Mouse (Mus musculus) small intestine, adult 2 months (tissue): ENCODE results near the gene Prickle2. TPM values are rescaled to one million over a fixed set of nuclear protein-coding genes. Genes with fewer than 3 reads are reported as not detected.
A peak's percentile ranks its signal among the peaks of the same experiment; 100 is the strongest.

ENCODE experiments used
- H3K27ac ChIP-seq: fragments of 200-500 bp; 2 replicates; pipeline ENCODE4 v1.5.1; 2012; ENCODE audit warnings: low read depth, low read length, control low read depth, inconsistent platforms; ENCODE audit not compliant: insufficient read depth
- H3K27me3 ChIP-seq: fragments of 200-500 bp; 2 replicates; pipeline ENCODE4 v1.6.1; 2012; ENCODE audit warnings: mild to moderate bottlenecking, moderate library complexity, low read length, inconsistent platforms; ENCODE audit not compliant: control insufficient read depth, insufficient read depth
- H3K36me3 ChIP-seq: fragments of 200-500 bp; 2 replicates; pipeline ENCODE4 v1.6.1; 2012; ENCODE audit warnings: mild to moderate bottlenecking, low read length, control low read depth, inconsistent platforms; ENCODE audit not compliant: control insufficient read depth, insufficient read depth
- H3K4me1 ChIP-seq: fragments of 200-500 bp; 2 replicates; pipeline ENCODE4 v1.6.1; 2012; ENCODE audit warnings: low read length, inconsistent platforms, mixed read lengths; ENCODE audit not compliant: control insufficient read depth, insufficient read depth, insufficient read length
- H3K4me3 ChIP-seq: fragments of 200-500 bp; 2 replicates; pipeline ENCODE4 v1.5.1; 2012; ENCODE audit warnings: low read depth, mild to moderate bottlenecking, control low read depth, inconsistent platforms, low read length, moderate library complexity
- CTCF ChIP-seq: fragments of 200-500 bp; IDR thresholded peaks from 2 replicates; pipeline ENCODE4 v1.5.1; 2012; ENCODE audit warnings: low read depth, mild to moderate bottlenecking, control low read depth, inconsistent platforms, low read length, moderate library complexity, mixed read lengths; ENCODE audit not compliant: insufficient replicate concordance, insufficient read length; ENCODE audit errors: extremely low read depth
- POLR2A ChIP-seq: fragments of 200-500 bp; IDR thresholded peaks from 2 replicates; pipeline ENCODE4 v1.6.1; 2012; ENCODE audit warnings: low read depth, mild to moderate bottlenecking, control low read depth, inconsistent platforms, low read length, moderate library complexity
- WGBS: fragments of 180-500 bp; shearing (Covaris S2); methylation state at CpG from one replicate; pipeline ENCODE4 v1.1.7; 2018; 5-methylcytosine and 5-hydroxymethylcytosine counted together
- polyA plus RNA-seq: library from polyadenylated mRNA; depleted of rRNA; stranded (reverse); fragments of >200 nt; gene quantifications from 2 replicates; pipeline ENCODE4 v1.2.3, GENCODE M21; 2012

The Prickle2 gene
- polyA plus RNA-seq, 1 experiment: 1.6 TPM

- Histone ChIP-seq H3K36me3 (no peaks in the 10 kb centered on the region), H3K27me3 (no peaks in the 10 kb centered on the region), H3K4me3 (no peak overlapping the region), H3K4me1 (no peaks in the 10 kb centered on the region), H3K27ac (no peak overlapping the region)
- 83% methylated on average over 1 of the region's 1 CpGs for WGBS
- no peak for TF ChIP-seq CTCF
- no peak for TF ChIP-seq POLR2A
These were observed 256.0 kb downstream of the Prickle2 start for GRCm38 (mm10) chr6:92449956-92450355.

- Histone ChIP-seq H3K27ac (peak overlapping the region; percentile 21; the same call in 1 of the 2 replicates), H3K27me3 (no peaks in the 10 kb centered on the region), H3K4me1 (no peaks in the 10 kb centered on the region), H3K36me3 (no peaks in the 10 kb centered on the region), H3K4me3 (no peak overlapping the region)
- 56% methylated on average over 3 of the region's 3 CpGs for WGBS
- TF ChIP-seq POLR2A (no peak), CTCF (no peak)
These were observed 259.3 kb downstream of the Prickle2 start for GRCm38 (mm10) chr6:92446662-92447061.

DNA sequence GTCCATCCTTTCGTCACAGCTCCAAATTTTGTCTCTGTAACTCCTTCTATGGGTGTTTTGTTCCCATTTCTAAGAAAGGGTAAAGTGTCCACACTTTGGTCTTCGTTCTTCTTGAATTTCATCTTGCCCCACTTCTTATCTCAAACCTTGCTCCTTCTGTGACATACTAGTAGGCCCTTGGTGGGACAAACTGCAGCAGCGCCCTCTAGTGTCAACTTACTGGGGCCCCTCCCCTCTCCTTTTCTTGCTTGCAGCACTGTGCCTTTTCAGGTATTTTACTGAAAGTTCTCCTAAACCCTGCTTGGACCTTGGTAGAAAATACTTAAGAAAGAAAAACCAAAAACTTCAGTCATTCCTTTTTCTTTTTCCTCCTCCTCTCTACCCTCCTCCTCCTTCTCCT, 264.8 kb downstream of the Prickle2 start:
- 55% methylated on average over 3 of the region's 3 CpGs for WGBS
- no peaks in the 10 kb centered on the region for H3K4me1 ChIP-seq
- no peak overlapping the region for H3K4me3 ChIP-seq
- H3K36me3 ChIP-seq: no peaks in the 10 kb centered on the region
- TF ChIP-seq CTCF: peak; percentile 38; the same call in 1 of the 2 replicates
- no peak for TF ChIP-seq POLR2A
- no peak overlapping the region for H3K27ac ChIP-seq
- no peaks in the 10 kb centered on the region; the same call in 1 of the 2 replicates for H3K27me3 ChIP-seq

- H3K4me1 ChIP-seq: no peaks in the 10 kb centered on the region
- no peaks in the 10 kb centered on the region; the same call in 1 of the 2 replicates for H3K27me3 ChIP-seq
- TF ChIP-seq CTCF (no peak), POLR2A (no peak)
- 83% methylated on average over 3 of the region's 3 CpGs for WGBS
- H3K27ac ChIP-seq: no peak overlapping the region
- H3K36me3 ChIP-seq: no peaks in the 10 kb centered on the region
- H3K4me3 ChIP-seq: no peak overlapping the region
These were observed 265.7 kb downstream of the Prickle2 start for GRCm38 (mm10) chr6:92440251-92440650.

GRCm38 (mm10) chr6:92432146-92432545, 273.8 kb downstream of the Prickle2 start:
- H3K4me1 ChIP-seq: no peaks in the 10 kb centered on the region
- TF ChIP-seq POLR2A (no peak), CTCF (no peak)
- no peaks in the 10 kb centered on the region for H3K27me3 ChIP-seq
- no peak overlapping the region for H3K27ac ChIP-seq
- H3K4me3 ChIP-seq: no peak overlapping the region
- no peaks in the 10 kb centered on the region for H3K36me3 ChIP-seq
- 83% methylated on average over 5 of the region's 5 CpGs for WGBS

DNA sequence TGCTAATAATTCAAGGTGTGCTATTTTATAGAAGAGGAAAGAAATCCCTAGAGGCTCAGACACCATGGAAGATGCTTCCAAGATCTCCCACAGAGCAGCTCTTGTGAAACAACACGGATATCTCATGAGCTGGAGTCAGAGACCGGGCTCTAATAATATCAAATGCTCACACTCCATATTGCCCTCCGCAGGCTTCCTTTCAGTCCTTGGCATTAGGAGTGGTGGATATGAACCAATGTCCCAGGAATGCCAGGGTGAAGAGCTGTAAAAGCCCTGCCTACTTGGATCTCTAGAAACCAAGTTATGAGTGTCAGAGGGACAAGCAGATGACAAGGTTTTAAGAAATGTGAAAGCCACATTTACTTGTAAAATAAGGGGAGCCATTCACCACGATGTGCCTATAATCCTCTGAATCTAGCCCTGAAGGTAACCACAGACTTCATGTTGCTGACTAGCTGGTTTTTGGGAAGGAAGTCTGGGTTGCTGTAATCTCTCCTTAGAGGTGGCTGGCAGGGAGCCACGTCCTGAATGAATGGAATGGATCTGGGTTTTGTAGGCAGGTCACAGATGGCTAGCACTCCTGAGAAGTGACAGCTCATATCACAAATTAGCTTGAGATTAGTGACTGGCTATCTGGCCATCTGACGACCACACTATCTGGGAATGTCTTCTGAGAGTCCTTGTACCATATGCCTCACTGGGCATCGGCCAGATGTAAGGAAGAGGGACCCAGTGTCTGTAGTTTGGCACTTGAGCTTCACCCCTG, 278.4 kb downstream of the Prickle2 start:
- no peaks in the 10 kb centered on the region for H3K4me1 ChIP-seq
- H3K36me3 ChIP-seq: no peaks in the 10 kb centered on the region
- no peak overlapping the region for H3K4me3 ChIP-seq
- TF ChIP-seq CTCF (no peak), POLR2A (no peak)
- 61% methylated on average over 7 of the region's 7 CpGs for WGBS
- H3K27me3 ChIP-seq: no peaks in the 10 kb centered on the region
- H3K27ac ChIP-seq: no peak overlapping the region

- TF ChIP-seq POLR2A: no peak
- TF ChIP-seq CTCF: no peak
- H3K4me3 ChIP-seq: no peak overlapping the region
- H3K27me3 ChIP-seq: no peaks in the 10 kb centered on the region
- H3K4me1 ChIP-seq: no peaks in the 10 kb centered on the region
- 70% methylated on average over 8 of the region's 8 CpGs for WGBS
- no peak overlapping the region for H3K27ac ChIP-seq
- no peaks in the 10 kb centered on the region for H3K36me3 ChIP-seq
These were observed 280.1 kb downstream of the Prickle2 start for GRCm38 (mm10) chr6:92425901-92426300.
